Mouse (Mus musculus) liver, embryonic 14.5 days (tissue): ENCODE results near the gene Nbl1. TPM values are rescaled to one million over a fixed set of nuclear protein-coding genes. Genes with fewer than 3 reads are reported as not detected.

Experiments
- ATAC-seq: fragments of 200-750 bp; cut with Nextera tagmentation; 2 replicates; pipeline ENCODE4 v1.8.0; 2017; ENCODE audit warnings: moderate number of reproducible peaks, mild to moderate bottlenecking, moderate library complexity; ENCODE audit not compliant: insufficient read depth
- DNase-seq, 3 experiments: peaks; one replicate each; pipeline ENCODE4 v3.0.0-alpha.2; 2012 to 2013; ENCODE audit warnings: low read depth in 3 of 3, low spot score in 3 of 3
- H3K27ac ChIP-seq: fragments of 300-500 bp; sonication (generic); 2 replicates; pipeline ENCODE4 v1.5.1; 2014; ENCODE audit warnings: moderate library complexity, mild to moderate bottlenecking, control low read depth, inconsistent platforms
- H3K27me3 ChIP-seq: fragments of 300-500 bp; sonication (generic); 2 replicates; pipeline ENCODE4 v1.6.1; 2014; ENCODE audit warnings: mild to moderate bottlenecking, low read length, moderate library complexity; ENCODE audit not compliant: control insufficient read depth, insufficient read depth
- H3K36me3 ChIP-seq: fragments of 300-500 bp; sonication (generic); replicated peaks from 2 replicates; pipeline ENCODE4 v1.6.1; 2014; ENCODE audit warnings: low read depth; ENCODE audit not compliant: control insufficient read depth, insufficient read depth
- H3K4me1 ChIP-seq, 2 experiments: fragments of 200-500 bp in 1 of 2; fragments of 300-500 bp in 1 of 2; sonication (generic) in 1 of 2; replicated peaks; 2 replicates each; pipeline ENCODE4 v1.6.1; 2012 to 2014; ENCODE audit warnings: antibody characterized with exemption in 1 of 2, inconsistent platforms in 1 of 2, low read length in 1 of 2; ENCODE audit not compliant: control insufficient read depth in 2 of 2, insufficient read depth in 2 of 2
- H3K4me2 ChIP-seq: fragments of 300-500 bp; sonication (generic); 2 replicates; pipeline ENCODE4 v1.6.1; 2014; ENCODE audit warnings: low read depth, mild to moderate bottlenecking, control low read depth, moderate library complexity
- H3K4me3 ChIP-seq, 2 experiments: fragments of 200-500 bp in 1 of 2; fragments of 300-500 bp in 1 of 2; sonication (generic) in 1 of 2; 2 replicates each; pipeline ENCODE4 v1.5.1; 2012 to 2014; ENCODE audit warnings: low read depth in 2 of 2, low read length in 2 of 2, mild to moderate bottlenecking in 2 of 2, control low read depth in 1 of 2, inconsistent platforms in 1 of 2, moderate library complexity in 1 of 2; ENCODE audit not compliant: insufficient read depth in 1 of 2
- H3K9ac ChIP-seq: fragments of 300-500 bp; sonication (generic); replicated peaks from 2 replicates; pipeline ENCODE4 v1.6.1; 2014; ENCODE audit warnings: mild to moderate bottlenecking, control low read depth, moderate library complexity
- H3K9me3 ChIP-seq: fragments of 300-500 bp; sonication (generic); 2 replicates; pipeline ENCODE4 v1.6.1; 2016; ENCODE audit warnings: low read length, mixed read lengths; ENCODE audit not compliant: control insufficient read depth
- CTCF ChIP-seq: IDR thresholded peaks from 2 replicates; pipeline ENCODE4 v1.5.1; 2016; ENCODE audit warnings: antibody characterized with exemption, low read depth, control low read depth
- EP300 ChIP-seq: IDR thresholded peaks from 2 replicates; pipeline ENCODE4 v1.6.1; 2016; ENCODE audit warnings: antibody characterized with exemption, low read depth
- WGBS: fragments of 180-500 bp; shearing (Covaris S2); extraction: QIAGEN DNeasy Blood & Tissue Kit; methylation state at CpG from one replicate; pipeline ENCODE4 v1.1.7; 2014; ENCODE audit not compliant: insufficient replicate concordance; 5-methylcytosine and 5-hydroxymethylcytosine counted together
- polyA plus RNA-seq, 2 experiments: library from polyadenylated mRNA; depleted of rRNA in 1 of 2; stranded (reverse) in 1 of 2; unstranded in 1 of 2; fragments of >200 nt; fragmentation: Nextera tagmentation in 1 of 2; extraction: Ambion mirVana in 1 of 2; gene quantifications; 2 replicates each; pipeline versions ENCODE4 v1.2.1 to v1.2.3; 2012 to 2014

Nbl1 gene
- polyA plus RNA-seq, 2 experiments: 0.80 to 0.91 TPM

GRCm38 (mm10) chr4:139091478-139092355 is 1.1 kb downstream of the Nbl1 start:
- Histone ChIP-seq H3K4me3 (peak overlapping the region; percentile 5 to 47; a peak in 3 of 4 replicates), H3K9ac (no peak overlapping the region), H3K4me2 (peak overlapping the region; percentile 60), H3K27ac (no peak overlapping the region), H3K9me3 (no peaks in the 10 kb centered on the region), H3K36me3 (no peaks in the 10 kb centered on the region), H3K4me1 (no peaks in the 10 kb centered on the region), H3K27me3 (peaks cover 38% of the 10 kb centered on the region)
- WGBS: 5% methylated on average over 28 of the region's 28 CpGs
- DNase-seq (no peak), ATAC-seq (no peak)
- TF ChIP-seq EP300 (no peak), CTCF (no peak)

- 37% methylated on average over 7 of the region's 7 CpGs for WGBS
- no peak for TF ChIP-seq EP300
- TF ChIP-seq CTCF: no peak
- Histone ChIP-seq H3K4me1 (no peaks in the 10 kb centered on the region), H3K27me3 (peaks cover 38% of the 10 kb centered on the region), H3K9ac (no peak overlapping the region), H3K4me3 (no peak overlapping the region), H3K36me3 (no peaks in the 10 kb centered on the region), H3K27ac (no peak overlapping the region), H3K9me3 (no peaks in the 10 kb centered on the region), H3K4me2 (no peak overlapping the region)
- DNase-seq (no peak), ATAC-seq (no peak)
These were observed 1.7 kb downstream of the Nbl1 start for GRCm38 (mm10) chr4:139091066-139091465.

GRCm38 (mm10) chr4:139090303-139090940 is 2.4 kb downstream of the Nbl1 start:
- no peak for TF ChIP-seq CTCF
- no peak for TF ChIP-seq EP300
- no peak overlapping the region for H3K4me3 ChIP-seq
- H3K4me1 ChIP-seq: no peaks in the 10 kb centered on the region
- WGBS: 51% methylated on average over 15 of the region's 15 CpGs
- no peak overlapping the region for H3K9ac ChIP-seq
- H3K36me3 ChIP-seq: no peaks in the 10 kb centered on the region
- no peak for ATAC-seq
- H3K27ac ChIP-seq: no peak overlapping the region
- H3K9me3 ChIP-seq: no peaks in the 10 kb centered on the region
- H3K27me3 ChIP-seq: peaks cover 38% of the 10 kb centered on the region
- H3K4me2 ChIP-seq: no peak overlapping the region
- no peak for DNase-seq

- Histone ChIP-seq H3K4me1 (no peaks in the 10 kb centered on the region), H3K9me3 (no peaks in the 10 kb centered on the region), H3K36me3 (no peaks in the 10 kb centered on the region), H3K9ac (no peak overlapping the region), H3K4me3 (no peak overlapping the region), H3K27me3 (peaks cover 36% of the 10 kb centered on the region), H3K27ac (no peak overlapping the region), H3K4me2 (no peak overlapping the region)
- DNase-seq (no peak), ATAC-seq (no peak)
- TF ChIP-seq EP300: no peak
- no peak for TF ChIP-seq CTCF
- 36% methylated on average over 9 of the region's 9 CpGs for WGBS
These were observed 3.7 kb downstream of the Nbl1 start for GRCm38 (mm10) chr4:139088982-139089671.

- H3K36me3 ChIP-seq: no peaks in the 10 kb centered on the region
- ATAC-seq (no peak), DNase-seq (no peak)
- H3K4me1 ChIP-seq: no peaks in the 10 kb centered on the region
- WGBS: 39% methylated on average over 4 of the region's 4 CpGs
- H3K9me3 ChIP-seq: no peaks in the 10 kb centered on the region
- H3K4me2 ChIP-seq: no peak overlapping the region
- H3K9ac ChIP-seq: no peak overlapping the region
- no peak overlapping the region for H3K4me3 ChIP-seq
- TF ChIP-seq EP300 (no peak), CTCF (no peak)
- peaks cover 16% of the 10 kb centered on the region for H3K27me3 ChIP-seq
- H3K27ac ChIP-seq: no peak overlapping the region
These were observed 5.8 kb downstream of the Nbl1 start for GRCm38 (mm10) chr4:139086984-139087383.
